Mouse (Mus musculus): ENCODE results near the gene Acp7.
A peak's percentile ranks its signal among the peaks of the same experiment; 100 is the strongest.

Acp7 gene

DNA sequence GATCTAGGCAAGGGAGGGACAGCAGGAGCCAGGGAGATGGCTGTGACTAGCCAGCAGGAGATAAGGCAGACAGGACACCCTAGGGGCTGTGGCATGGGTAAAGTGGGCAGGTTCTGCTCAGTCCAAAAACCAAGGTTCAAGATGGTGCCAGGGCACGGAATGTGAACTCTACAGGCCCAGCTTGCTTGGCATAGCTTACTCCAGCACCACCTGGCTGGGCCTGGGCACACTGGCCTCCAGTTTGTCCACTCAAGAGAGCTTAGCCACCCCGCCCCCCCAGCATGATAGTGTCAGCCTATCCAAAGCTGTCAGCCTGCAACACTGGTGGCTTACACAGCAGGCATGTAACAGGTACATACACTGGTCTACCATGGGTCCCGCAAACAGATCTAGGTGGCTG lies 57.9 kb downstream of the Acp7 start:
- DNase-seq = no peak

- DNase-seq = no peak
These were observed 58.4 kb downstream of the Acp7 start for GRCm38 (mm10) chr7:28572689-28573088.

DNA sequence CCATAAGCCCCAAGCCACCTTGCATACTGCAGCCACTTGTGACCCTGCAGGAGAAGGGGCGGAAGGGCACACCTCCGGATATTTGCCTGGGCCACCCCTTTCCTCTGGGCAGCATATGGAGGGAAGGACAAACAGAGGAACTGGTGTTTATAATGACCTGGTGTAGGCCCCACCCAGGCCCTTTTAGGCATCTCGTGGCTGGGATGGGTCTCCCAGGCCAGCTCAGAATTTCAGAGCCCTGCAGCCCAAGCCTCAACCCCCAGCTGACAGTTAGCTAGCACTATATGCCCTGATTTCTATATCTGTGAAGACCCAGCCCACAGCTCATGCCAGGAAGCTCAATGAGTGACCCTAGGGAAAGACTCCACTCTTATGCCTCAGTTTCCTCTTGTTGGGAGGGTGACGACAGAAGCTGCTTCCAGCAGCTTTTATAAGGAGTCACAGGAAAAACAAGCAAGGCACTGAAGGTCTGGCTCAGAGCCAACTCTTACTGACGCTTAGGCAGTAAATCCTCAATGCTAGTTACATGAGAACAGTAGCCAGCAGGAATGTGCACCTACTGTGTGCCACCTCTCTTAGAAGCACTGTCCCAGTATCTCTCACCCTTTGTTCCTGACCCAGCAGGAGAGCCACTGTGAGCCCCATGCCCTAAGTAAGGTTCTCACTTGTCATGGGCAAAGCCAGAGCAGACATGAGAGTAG lies 60.0 kb downstream of the Acp7 start:
- DNase-seq = peak; percentile 72

- peak; percentile 93 for DNase-seq
These were observed 60.7 kb downstream of the Acp7 start for GRCm38 (mm10) chr7:28570291-28570981.

- peak; percentile 80 for DNase-seq
These were observed 62.9 kb downstream of the Acp7 start for GRCm38 (mm10) chr7:28568253-28568652.

DNA sequence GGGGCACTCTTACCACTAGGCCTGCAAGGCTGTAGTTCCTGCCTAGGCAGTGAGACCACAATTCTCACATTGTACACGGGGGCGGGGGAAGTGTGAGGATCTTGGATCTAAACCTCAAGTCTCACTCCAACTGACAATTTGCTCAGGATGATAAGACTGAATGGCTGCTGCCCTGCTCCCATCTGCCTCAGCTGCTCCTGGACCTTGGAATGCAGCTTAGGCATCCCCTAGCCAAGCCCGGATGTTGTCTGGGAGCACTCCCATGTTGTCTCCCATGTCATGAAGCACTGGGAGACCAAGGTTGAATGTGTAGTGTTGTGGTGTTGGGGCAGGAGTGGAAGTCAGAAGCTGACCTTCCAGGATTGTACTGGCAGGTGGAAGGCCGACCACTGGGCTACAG lies 63.6 kb downstream of the Acp7 start:
- DNase-seq = no peak

DNA sequence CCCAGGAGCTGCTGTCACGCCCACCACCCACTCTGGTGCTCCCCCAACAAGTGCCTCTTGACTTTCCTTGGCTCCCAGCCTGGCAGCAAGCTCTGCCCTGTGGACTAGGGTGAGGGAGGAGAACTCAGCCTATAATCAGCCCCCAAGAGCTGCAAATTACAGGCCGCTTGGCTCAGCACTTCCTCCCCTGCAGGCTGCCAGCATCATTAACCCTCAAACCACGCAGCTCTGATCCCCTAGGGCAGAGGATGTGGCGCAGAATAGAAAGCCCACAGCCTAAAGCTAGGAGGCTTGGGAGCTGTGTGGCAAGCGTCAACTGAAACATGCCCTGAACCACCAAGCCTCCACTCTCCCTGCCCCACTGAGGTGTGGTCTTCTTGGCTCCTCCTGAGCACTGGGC lies 65.7 kb downstream of the Acp7 start:
- DNase-seq = no peak

GRCm38 (mm10) chr7:28562951-28563350 lies 68.2 kb downstream of the Acp7 start:
- DNase-seq = no peak

DNA sequence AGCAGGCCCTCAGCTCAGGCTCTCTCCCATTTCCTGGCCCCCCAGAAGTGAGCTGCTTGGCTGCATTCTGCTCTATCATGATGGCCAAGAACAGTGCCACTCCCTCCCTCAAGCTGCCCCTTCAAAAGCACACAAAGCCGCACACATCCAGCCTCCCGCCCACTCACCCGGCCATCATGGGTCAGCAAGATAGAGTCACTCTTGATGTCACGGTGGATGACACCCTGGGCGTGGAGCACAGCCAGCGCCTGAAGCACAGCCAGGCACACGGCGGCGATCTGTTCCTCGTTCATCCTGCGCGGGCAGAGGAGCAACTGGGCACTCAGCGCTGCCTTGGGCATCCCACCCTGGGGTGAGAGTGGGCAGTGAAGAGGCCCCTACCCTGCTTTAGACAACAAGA lies 68.8 kb downstream of the Acp7 start:
- DNase-seq = no peak

GRCm38 (mm10) chr7:28561967-28562366 lies 69.2 kb downstream of the Acp7 start:
- DNase-seq = no peak

GRCm38 (mm10) chr7:28560856-28561255 lies 70.3 kb downstream of the Acp7 start:
- no peak for DNase-seq

DNA sequence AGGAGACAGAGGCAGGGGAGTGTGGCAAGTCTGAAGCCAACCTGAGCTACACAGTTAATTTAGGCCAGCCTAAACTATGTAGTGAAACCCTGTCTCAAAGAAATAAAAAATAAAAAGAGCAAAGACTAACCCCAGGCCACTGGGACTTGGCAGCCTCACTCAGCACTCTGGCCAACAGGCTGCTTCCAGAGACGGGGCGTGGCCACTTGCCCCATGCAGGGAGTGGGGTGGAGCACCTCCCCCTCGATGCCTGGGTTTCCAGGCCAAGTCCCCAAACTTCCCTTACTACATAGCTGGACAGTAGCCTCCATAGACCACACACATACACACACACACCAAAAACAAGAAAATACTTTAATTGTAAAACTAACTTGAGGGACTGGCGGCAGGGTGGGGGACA lies 72.6 kb downstream of the Acp7 start:
- peak; percentile 76 for DNase-seq

GRCm38 (mm10) chr7:28557708-28558107 lies 73.4 kb downstream of the Acp7 start:
- DNase-seq = no peak
